Mouse (Mus musculus) retina, embryonic 14.5 days (tissue): ENCODE results near the gene Gm4305.
"Not testable (repeated sequence)": the region's sequence is repeated elsewhere in the genome, so short reads cannot be mapped to it uniquely, and the experiment has no call there.

Experiments
- DNase-seq: peaks from one replicate; pipeline ENCODE4 v3.0.0-alpha.2; 2015; ENCODE audit warnings: low spot score

Gene Gm4305

DNA sequence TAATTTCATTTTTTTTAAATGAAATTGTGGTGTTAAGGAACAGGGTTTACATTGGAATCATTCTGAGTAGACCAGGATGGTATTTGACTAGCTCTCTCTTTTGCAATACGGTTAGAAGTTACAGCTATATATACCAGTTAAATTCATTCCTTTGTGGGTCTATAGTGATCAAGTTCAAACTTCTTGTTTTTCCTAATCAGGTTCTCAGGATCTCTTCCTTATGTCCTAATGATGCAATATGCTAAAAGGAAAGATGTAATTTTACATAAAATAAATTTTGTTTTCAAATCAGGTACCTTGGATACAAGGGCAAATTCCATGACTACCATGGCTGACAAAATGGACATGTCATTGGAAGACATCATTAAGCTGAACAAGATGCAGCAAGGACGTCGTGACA lies at the start of gene Gm4305:
TSS of gene Gm4305 (plus strand) at position 301 of the 400 bp plus-strand sequence.
- DNase-seq = not testable (repeated sequence)

DNA sequence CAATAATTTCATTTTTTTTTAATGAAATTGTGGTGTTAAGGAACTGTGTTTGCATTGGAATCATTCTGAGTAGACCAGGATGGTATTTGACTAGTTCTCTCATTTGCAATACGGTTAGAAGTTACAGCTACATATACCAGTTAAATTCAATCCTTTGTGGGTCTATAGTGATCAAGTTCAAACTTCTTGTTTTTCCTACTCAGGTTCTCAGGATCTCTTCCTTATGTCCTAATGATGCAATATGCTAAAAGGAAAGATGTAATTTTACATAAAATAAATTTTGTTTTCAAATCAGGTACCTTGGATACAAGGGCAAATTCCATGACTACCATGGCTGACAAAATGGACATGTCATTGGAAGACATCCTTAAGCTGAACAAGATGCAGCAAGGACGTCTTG lies 15.5 kb upstream of the Gm4305 start, which contains the start of gene Gm4301:
TSS of gene Gm4301 (plus strand) at position 301 of the 400 bp plus-strand sequence.
- DNase-seq = not testable (repeated sequence)

DNA sequence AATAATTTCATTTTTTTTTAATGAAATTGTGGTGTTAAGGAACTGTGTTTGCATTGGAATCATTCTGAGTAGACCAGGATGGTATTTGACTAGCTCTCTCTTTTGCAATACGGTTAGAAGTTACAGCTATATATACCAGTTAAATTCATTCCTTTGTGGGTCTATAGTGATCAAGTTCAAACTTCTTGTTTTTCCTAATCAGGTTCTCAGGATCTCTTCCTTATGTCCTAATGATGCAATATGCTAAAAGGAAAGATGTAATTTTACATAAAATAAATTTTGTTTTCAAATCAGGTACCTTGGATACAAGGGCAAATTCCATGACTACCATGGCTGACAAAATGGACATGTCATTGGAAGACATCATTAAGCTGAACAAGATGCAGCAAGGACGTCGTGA lies 10.4 kb upstream of the Gm4305 start, which contains the start of gene Gm4302:
TSS of gene Gm4302 (plus strand) at position 301 of the 400 bp plus-strand sequence.
- DNase-seq = not testable (repeated sequence)

DNA sequence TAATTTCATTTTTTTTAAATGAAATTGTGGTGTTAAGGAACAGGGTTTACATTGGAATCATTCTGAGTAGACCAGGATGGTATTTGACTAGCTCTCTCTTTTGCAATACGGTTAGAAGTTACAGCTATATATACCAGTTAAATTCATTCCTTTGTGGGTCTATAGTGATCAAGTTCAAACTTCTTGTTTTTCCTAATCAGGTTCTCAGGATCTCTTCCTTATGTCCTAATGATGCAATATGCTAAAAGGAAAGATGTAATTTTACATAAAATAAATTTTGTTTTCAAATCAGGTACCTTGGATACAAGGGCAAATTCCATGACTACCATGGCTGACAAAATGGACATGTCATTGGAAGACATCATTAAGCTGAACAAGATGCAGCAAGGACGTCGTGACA lies 5.2 kb upstream of the Gm4305 start, which contains the start of gene Gm4303:
TSS of gene Gm4303 (plus strand) at position 301 of the 400 bp plus-strand sequence.
- not testable (repeated sequence) for DNase-seq

DNA sequence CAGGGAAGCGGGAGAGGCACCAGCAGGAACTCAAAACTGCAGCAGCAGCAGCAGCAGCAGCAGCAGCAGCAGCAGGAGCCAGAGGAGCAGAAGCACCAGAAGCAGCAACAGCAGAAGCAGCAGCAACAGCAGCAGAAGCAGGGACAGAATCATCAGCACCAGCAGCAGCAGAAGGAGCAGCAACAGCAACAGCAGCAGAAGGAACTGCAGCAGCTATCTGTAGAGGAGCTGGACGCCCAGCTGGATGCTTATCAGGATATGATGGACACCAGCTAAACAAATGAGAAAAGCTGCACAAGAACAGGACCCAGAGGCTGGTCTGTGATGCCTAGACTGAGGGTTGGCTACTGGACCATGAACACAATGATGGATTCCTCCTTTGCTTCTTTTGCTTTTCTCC lies 5.9 kb downstream of the Gm4305 start:
- not testable (repeated sequence) for DNase-seq

DNA sequence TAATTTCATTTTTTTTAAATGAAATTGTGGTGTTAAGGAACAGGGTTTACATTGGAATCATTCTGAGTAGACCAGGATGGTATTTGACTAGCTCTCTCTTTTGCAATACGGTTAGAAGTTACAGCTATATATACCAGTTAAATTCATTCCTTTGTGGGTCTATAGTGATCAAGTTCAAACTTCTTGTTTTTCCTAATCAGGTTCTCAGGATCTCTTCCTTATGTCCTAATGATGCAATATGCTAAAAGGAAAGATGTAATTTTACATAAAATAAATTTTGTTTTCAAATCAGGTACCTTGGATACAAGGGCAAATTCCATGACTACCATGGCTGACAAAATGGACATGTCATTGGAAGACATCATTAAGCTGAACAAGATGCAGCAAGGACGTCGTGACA lies 10.1 kb downstream of the Gm4305 start, which contains the start of gene Gm4307:
TSS of gene Gm4307 (plus strand) at position 301 of the 400 bp plus-strand sequence.
- DNase-seq = not testable (repeated sequence)

DNA sequence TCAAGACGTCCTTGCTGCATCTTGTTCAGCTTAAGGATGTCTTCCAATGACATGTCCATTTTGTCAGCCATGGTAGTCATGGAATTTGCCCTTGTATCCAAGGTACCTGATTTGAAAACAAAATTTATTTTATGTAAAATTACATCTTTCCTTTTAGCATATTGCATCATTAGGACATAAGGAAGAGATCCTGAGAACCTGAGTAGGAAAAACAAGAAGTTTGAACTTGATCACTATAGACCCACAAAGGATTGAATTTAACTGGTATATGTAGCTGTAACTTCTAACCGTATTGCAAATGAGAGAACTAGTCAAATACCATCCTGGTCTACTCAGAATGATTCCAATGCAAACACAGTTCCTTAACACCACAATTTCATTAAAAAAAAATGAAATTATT lies 31.6 kb downstream of the Gm4305 start, which contains the start of gene Gm4312:
TSS of gene Gm4312 (minus strand) at position 101 of the 400 bp plus-strand sequence.
- DNase-seq = not testable (repeated sequence)
